Mouse (Mus musculus): ENCODE measurements around the gene S100a13. TPM values are rescaled to one million over a fixed set of nuclear protein-coding genes. Genes with fewer than 3 reads are reported as not detected.

The S100a13 gene
- polyA plus RNA-seq, 1 experiment from 2014 or later = 19.8 TPM

GRCm38 (mm10) chr3:90486998-90487397, 27.2 kb upstream of the S100a13 start:
- no peaks in the 10 kb centered on the region for H3K27me3 ChIP-seq
- H3K4me2 ChIP-seq = no peak overlapping the region
- peaks cover 6% of the 10 kb centered on the region; the same call in 1 of the 2 replicates for H3K4me1 ChIP-seq (replicated peaks)
- H3K9me3 ChIP-seq = no peaks in the 10 kb centered on the region
- H3K27ac ChIP-seq = no peak overlapping the region
- H3K4me3 ChIP-seq (replicated peaks) = no peak overlapping the region
- ATAC-seq (ENCODE audit: insufficient number of reproducible peaks, insufficient read depth, low FRiP score, low TSS enrichment, low read depth) = no peak
- H3K36me3 ChIP-seq = peaks cover 74% of the 10 kb centered on the region
- 86% methylated on average over 5 of the region's 5 CpGs for WGBS
- no peak overlapping the region for H3K9ac ChIP-seq (replicated peaks)

DNA sequence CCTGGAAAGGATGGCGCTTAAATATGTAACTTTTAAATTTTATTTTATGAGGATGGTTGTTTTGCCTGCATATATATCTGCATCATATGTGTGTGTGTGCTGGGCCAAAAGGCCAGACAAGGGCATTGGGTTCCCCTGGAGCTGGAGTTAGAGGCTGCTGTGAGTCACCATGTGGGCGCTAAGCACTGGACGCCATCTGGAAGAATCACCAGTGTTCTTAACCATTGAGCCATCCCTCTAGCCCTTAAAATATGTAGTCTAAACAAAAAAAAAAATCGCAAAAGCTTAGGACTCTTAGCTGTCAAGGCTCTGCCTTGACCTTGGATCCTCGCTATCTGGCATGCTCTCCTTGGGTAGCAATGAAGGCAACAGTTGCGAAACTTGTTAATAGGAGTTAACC, 25.7 kb upstream of the S100a13 start:
- Histone ChIP-seq H3K4me1 (replicated peaks) (peaks cover 6% of the 10 kb centered on the region; the same call in 1 of the 2 replicates), H3K9me3 (no peaks in the 10 kb centered on the region), H3K27me3 (no peaks in the 10 kb centered on the region), H3K4me3 (replicated peaks) (no peak overlapping the region), H3K36me3 (peaks cover 58% of the 10 kb centered on the region), H3K4me2 (no peak overlapping the region), H3K9ac (replicated peaks) (no peak overlapping the region), H3K27ac (no peak overlapping the region)
- ATAC-seq (ENCODE audit: insufficient number of reproducible peaks, insufficient read depth, low FRiP score, low TSS enrichment, low read depth) = no peak
- whole genome bisulfite sequencing = 87% methylated on average over 6 of the region's 6 CpGs

GRCm38 (mm10) chr3:90490696-90491256, 23.5 kb upstream of the S100a13 start, which contains the start of gene Snapin:
Snapin (minus strand) TSS chr3:90491033.
- Histone ChIP-seq H3K36me3 (peaks cover 42% of the 10 kb centered on the region), H3K4me1 (replicated peaks) (peaks cover 6% of the 10 kb centered on the region; the same call in 1 of the 2 replicates), H3K9me3 (no peaks in the 10 kb centered on the region), H3K4me2 (peak within 1 kb of the TSS; percentile 65), H3K27me3 (no peaks in the 10 kb centered on the region), H3K4me3 (replicated peaks) (peak within 1 kb of the TSS; percentile 70), H3K27ac (peak within 1 kb of the TSS; percentile 72; the same call in 1 of the 2 replicates), H3K9ac (replicated peaks) (peak within 1 kb of the TSS; percentile 70)
- ATAC-seq (ENCODE audit: insufficient number of reproducible peaks, insufficient read depth, low FRiP score, low TSS enrichment, low read depth) = peak; percentile 97
- under 1% methylated on average over 37 of the region's 37 CpGs for WGBS

DNA sequence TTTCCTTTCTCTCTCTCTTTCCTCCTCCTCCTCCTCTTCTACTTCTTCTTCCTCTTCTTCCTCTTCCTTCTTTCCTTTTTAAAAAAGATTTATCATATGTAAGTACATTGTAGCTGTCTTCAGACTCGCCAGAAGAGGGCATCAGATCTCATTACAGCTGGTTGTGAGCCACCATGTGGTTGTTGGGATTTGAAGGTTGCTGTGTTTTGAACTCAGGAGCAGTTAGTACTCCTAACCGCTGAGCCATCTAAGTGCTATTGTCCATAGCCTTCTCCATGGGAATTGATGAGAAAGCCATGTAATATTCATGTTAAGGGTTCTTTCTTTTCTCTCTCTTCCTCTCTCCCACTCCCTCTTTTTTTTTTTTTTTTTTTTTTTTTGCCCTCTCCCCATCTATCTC, 22.9 kb upstream of the S100a13 start:
- ATAC-seq (ENCODE audit: insufficient number of reproducible peaks, insufficient read depth, low FRiP score, low TSS enrichment, low read depth) = no peak
- 41% methylated on average over 2 of the region's 2 CpGs for WGBS
- H3K9ac ChIP-seq (replicated peaks) = no peak overlapping the region
- no peak overlapping the region for H3K4me3 ChIP-seq (replicated peaks)
- no peaks in the 10 kb centered on the region for H3K9me3 ChIP-seq
- H3K27me3 ChIP-seq = no peaks in the 10 kb centered on the region
- peaks cover 42% of the 10 kb centered on the region for H3K36me3 ChIP-seq
- no peak overlapping the region for H3K27ac ChIP-seq
- no peak overlapping the region for H3K4me2 ChIP-seq
- H3K4me1 ChIP-seq (replicated peaks) = peaks cover 6% of the 10 kb centered on the region; the same call in 1 of the 2 replicates

DNA sequence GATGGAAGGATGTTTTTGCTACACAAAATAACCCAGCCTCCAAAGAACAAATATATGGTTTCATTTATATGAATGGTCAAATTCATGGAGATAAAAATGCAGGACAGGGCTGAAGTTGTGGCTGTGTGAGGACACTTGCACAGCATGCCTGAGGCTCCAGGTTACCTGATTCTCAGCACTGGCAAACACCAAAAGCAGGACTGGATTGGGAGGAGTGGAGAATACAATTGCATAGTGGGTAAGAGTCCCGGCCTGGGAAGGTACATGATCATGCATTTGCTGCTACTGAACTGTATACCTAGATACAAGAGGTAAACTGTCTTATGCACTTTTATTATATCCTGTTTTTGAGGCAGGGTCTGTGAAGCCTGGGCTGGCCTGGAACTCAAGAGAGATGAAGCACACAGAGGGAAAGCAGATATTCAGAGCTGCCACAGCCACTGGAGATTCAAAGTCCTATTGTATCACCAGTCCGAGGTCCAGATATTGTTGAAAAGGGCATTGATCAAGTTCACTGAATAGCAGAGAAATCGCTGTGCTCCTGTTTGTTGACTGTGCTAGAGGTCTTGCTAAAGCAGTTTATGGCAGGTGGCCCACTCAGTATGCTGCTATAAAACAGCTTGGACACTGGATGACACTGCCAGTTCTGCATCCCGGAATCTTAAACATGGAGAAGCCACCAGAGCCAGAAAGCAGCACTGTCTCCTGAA, 20.2 kb upstream of the S100a13 start:
- Histone ChIP-seq H3K9me3 (no peaks in the 10 kb centered on the region), H3K4me2 (no peak overlapping the region), H3K4me3 (replicated peaks) (no peak overlapping the region), H3K27me3 (no peaks in the 10 kb centered on the region), H3K36me3 (peaks cover 44% of the 10 kb centered on the region), H3K9ac (replicated peaks) (no peak overlapping the region), H3K4me1 (replicated peaks) (peaks cover 6% of the 10 kb centered on the region; the same call in 1 of the 2 replicates), H3K27ac (no peak overlapping the region)
- ATAC-seq (ENCODE audit: insufficient number of reproducible peaks, insufficient read depth, low FRiP score, low TSS enrichment, low read depth) = no peak
- WGBS = 66% methylated on average over 4 of the region's 4 CpGs

DNA sequence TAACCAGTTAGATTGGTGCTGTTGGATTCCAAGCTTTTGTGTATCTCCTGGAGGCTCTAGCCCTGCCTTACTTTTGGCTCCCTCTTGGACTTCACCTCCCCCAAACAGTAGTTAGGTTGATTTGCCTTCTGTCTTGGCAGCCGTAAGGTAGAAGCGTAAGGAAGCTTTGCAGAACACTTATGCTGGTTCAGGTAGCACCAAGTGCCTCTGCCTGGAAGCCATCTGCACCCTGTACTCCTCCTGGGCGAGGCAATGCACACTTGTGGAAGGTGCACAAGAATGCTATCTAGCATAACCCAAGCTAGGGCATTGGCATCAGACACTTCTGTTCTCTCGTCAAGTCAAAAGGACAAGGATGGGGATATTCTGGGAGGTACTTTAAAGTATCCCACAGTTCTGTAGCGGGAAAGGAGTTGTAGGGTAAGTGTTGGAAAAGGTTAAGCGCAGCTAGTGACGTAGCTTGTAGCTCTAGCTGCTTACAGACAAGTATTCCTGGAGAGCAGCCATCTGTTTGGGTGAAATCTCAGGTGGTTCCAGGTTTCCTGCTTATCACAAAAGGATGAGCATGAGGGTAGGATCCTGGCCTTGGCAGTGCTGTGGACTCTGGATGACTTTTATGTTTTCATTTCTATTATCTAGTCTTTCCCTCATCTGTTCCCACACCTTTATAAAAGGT, 18.2 kb upstream of the S100a13 start:
- Histone ChIP-seq H3K36me3 (peaks cover 56% of the 10 kb centered on the region), H3K9me3 (no peaks in the 10 kb centered on the region), H3K27me3 (no peaks in the 10 kb centered on the region), H3K4me3 (replicated peaks) (no peak overlapping the region), H3K4me2 (no peak overlapping the region), H3K27ac (no peak overlapping the region), H3K9ac (replicated peaks) (no peak overlapping the region), H3K4me1 (replicated peaks) (no peaks in the 10 kb centered on the region)
- WGBS = 93% methylated on average over 7 of the region's 7 CpGs
- no peak for ATAC-seq (ENCODE audit: insufficient number of reproducible peaks, insufficient read depth, low FRiP score, low TSS enrichment, low read depth)

DNA sequence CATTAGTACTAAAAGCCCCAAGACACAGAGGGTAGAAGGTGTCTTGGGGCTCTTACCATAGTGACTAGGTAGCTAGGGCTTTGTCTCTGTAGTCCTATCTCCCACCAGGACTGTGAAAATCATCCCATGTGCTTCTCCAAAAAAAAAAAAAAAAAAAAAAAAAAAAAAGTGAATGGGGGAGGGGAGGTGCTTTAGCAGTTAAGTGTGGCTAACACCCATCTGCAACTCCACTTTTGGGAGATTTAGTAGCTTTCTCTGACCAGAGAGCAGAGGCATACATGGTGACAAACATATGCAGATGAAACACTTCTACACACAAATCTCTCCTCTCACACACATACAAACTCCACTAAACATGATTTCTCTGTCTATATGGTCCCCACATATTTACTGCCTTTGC, 16.6 kb upstream of the S100a13 start:
- H3K4me3 ChIP-seq (replicated peaks) = no peak overlapping the region
- H3K27ac ChIP-seq = no peak overlapping the region
- ATAC-seq (ENCODE audit: insufficient number of reproducible peaks, insufficient read depth, low FRiP score, low TSS enrichment, low read depth) = no peak
- no peak overlapping the region for H3K4me2 ChIP-seq
- no peak overlapping the region for H3K9ac ChIP-seq (replicated peaks)
- no peaks in the 10 kb centered on the region for H3K4me1 ChIP-seq (replicated peaks)
- H3K9me3 ChIP-seq = no peaks in the 10 kb centered on the region
- H3K27me3 ChIP-seq = no peaks in the 10 kb centered on the region
- H3K36me3 ChIP-seq = peaks cover 72% of the 10 kb centered on the region

- Histone ChIP-seq H3K4me2 (no peak overlapping the region), H3K9ac (replicated peaks) (no peak overlapping the region), H3K36me3 (peaks cover 91% of the 10 kb centered on the region), H3K27ac (no peak overlapping the region), H3K4me1 (replicated peaks) (peaks cover 22% of the 10 kb centered on the region), H3K9me3 (no peaks in the 10 kb centered on the region), H3K4me3 (replicated peaks) (no peak overlapping the region), H3K27me3 (no peaks in the 10 kb centered on the region)
- ATAC-seq (ENCODE audit: insufficient number of reproducible peaks, insufficient read depth, low FRiP score, low TSS enrichment, low read depth) = no peak
- 88% methylated on average over 4 of the region's 4 CpGs for WGBS
These were observed 10.8 kb upstream of the S100a13 start for GRCm38 (mm10) chr3:90503444-90503843.

DNA sequence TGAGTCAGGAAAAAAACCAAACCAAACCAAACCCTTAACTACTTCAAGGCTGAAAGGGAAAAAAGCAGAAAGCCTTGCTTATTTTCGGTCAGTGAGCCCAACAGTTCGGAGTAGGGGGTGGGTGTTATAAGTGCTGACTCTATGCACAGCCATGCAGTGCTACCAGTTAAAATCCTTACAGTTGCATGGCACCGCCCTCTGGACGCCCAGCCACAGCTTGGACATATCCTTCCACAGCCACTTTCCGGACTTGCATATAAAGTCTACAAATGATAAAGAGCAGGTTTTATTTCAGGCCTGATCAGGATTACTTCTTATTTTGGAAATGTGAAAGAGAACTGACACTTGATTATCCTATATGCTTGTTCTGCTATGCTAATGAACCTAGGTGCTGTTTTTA, 9.0 kb upstream of the S100a13 start:
- H3K4me1 ChIP-seq (replicated peaks) = peaks cover 22% of the 10 kb centered on the region
- no peak overlapping the region for H3K27ac ChIP-seq
- no peak overlapping the region for H3K4me3 ChIP-seq (replicated peaks)
- no peak overlapping the region for H3K9ac ChIP-seq (replicated peaks)
- H3K27me3 ChIP-seq = no peaks in the 10 kb centered on the region
- H3K4me2 ChIP-seq = no peak overlapping the region
- ATAC-seq (ENCODE audit: insufficient number of reproducible peaks, insufficient read depth, low FRiP score, low TSS enrichment, low read depth) = no peak
- peaks cover 73% of the 10 kb centered on the region for H3K36me3 ChIP-seq
- no peaks in the 10 kb centered on the region for H3K9me3 ChIP-seq
- WGBS = 90% methylated on average over 5 of the region's 5 CpGs

DNA sequence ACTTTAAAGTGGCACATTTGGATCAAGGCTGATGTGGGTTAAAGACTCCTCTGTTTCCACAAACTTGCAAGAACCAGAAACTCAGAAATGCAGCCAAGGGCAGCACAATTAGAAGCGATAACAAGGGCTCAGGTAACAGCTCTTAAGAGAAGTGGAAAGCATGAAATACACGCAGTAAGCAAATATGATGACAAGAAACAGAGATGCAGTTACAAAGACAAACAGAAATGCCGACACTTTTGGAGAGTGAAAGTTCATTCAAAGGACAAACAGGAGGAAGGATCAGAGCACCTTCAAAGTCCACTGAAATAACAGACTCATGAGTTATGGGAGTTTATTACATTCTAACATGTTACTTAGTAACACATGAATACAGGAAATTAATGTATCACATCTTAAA, 7.9 kb upstream of the S100a13 start:
- Histone ChIP-seq H3K9ac (replicated peaks) (no peak overlapping the region), H3K4me3 (replicated peaks) (no peak overlapping the region), H3K27me3 (0 out of 2 replicates have a peak, but pooled peaks cover 5% of the 10 kb centered on the region), H3K4me2 (no peak overlapping the region), H3K9me3 (no peaks in the 10 kb centered on the region), H3K4me1 (replicated peaks) (peaks cover 22% of the 10 kb centered on the region), H3K36me3 (peaks cover 67% of the 10 kb centered on the region), H3K27ac (no peak overlapping the region)
- 88% methylated on average over 3 of the region's 3 CpGs for WGBS
- no peak for ATAC-seq (ENCODE audit: insufficient number of reproducible peaks, insufficient read depth, low FRiP score, low TSS enrichment, low read depth)

- Histone ChIP-seq H3K9me3 (no peaks in the 10 kb centered on the region), H3K4me1 (replicated peaks) (peaks cover 22% of the 10 kb centered on the region), H3K27ac (peak overlapping the region; percentile 92; the same call in 1 of the 2 replicates), H3K9ac (replicated peaks) (peak overlapping the region; percentile 94), H3K4me3 (replicated peaks) (peak overlapping the region; percentile 69), H3K4me2 (peak overlapping the region; percentile 61), H3K36me3 (peaks cover 47% of the 10 kb centered on the region), H3K27me3 (peaks cover 15% of the 10 kb centered on the region)
- WGBS = 3% methylated on average over 20 of the region's 20 CpGs
- no peak for ATAC-seq (ENCODE audit: insufficient number of reproducible peaks, insufficient read depth, low FRiP score, low TSS enrichment, low read depth)
These were observed 5.8 kb upstream of the S100a13 start for GRCm38 (mm10) chr3:90508287-90508949.

Measured in limb, embryonic 12.5 days (tissue).